Mouse (Mus musculus): ENCODE data around the gene Nav2.

Gene Nav2

GRCm38 (mm10) chr7:48908521-48909341 is at the start of gene Nav2:
Gene Nav2, plus strand, starts transcription at chr7:48908716.
- no peak for DNase-seq (ENCODE audit: low read depth, low spot score)

GRCm38 (mm10) chr7:48859362-48859761 is 49.2 kb upstream of the Nav2 start:
- DNase-seq (ENCODE audit: low read depth, low spot score): no peak

GRCm38 (mm10) chr7:48860948-48861347 is 47.6 kb upstream of the Nav2 start:
- no peak for DNase-seq (ENCODE audit: low read depth, low spot score)

- no peak for DNase-seq (ENCODE audit: low read depth, low spot score)
Measured at GRCm38 (mm10) chr7:48861796-48862195, 46.7 kb upstream of the Nav2 start.

- no peak for DNase-seq (ENCODE audit: low read depth, low spot score)
Measured at GRCm38 (mm10) chr7:48864199-48864598, 44.3 kb upstream of the Nav2 start.

- no peak for DNase-seq (ENCODE audit: low read depth, low spot score)
Measured at GRCm38 (mm10) chr7:48864671-48865458, 43.7 kb upstream of the Nav2 start.

GRCm38 (mm10) chr7:48867576-48867975 is 40.9 kb upstream of the Nav2 start:
- no peak for DNase-seq (ENCODE audit: low read depth, low spot score)

- no peak for DNase-seq (ENCODE audit: low read depth, low spot score)
Measured at GRCm38 (mm10) chr7:48870144-48870543, 38.4 kb upstream of the Nav2 start.

GRCm38 (mm10) chr7:48870579-48871180 is 37.8 kb upstream of the Nav2 start:
- DNase-seq (ENCODE audit: low read depth, low spot score): no peak

GRCm38 (mm10) chr7:48871292-48871691 is 37.2 kb upstream of the Nav2 start:
- no peak for DNase-seq (ENCODE audit: low read depth, low spot score)

GRCm38 (mm10) chr7:48875096-48875495 is 33.4 kb upstream of the Nav2 start:
- no peak for DNase-seq (ENCODE audit: low read depth, low spot score)

GRCm38 (mm10) chr7:48876526-48876925 is 32.0 kb upstream of the Nav2 start:
- DNase-seq (ENCODE audit: low read depth, low spot score): peak; percentile 53

GRCm38 (mm10) chr7:48877786-48878390 is 30.6 kb upstream of the Nav2 start:
- no peak for DNase-seq (ENCODE audit: low read depth, low spot score)

GRCm38 (mm10) chr7:48879574-48879973 is 28.9 kb upstream of the Nav2 start:
- DNase-seq (ENCODE audit: low read depth, low spot score): no peak

GRCm38 (mm10) chr7:48880591-48881481 is 27.7 kb upstream of the Nav2 start:
- peak; percentile 99 for DNase-seq (ENCODE audit: low read depth, low spot score)

- DNase-seq (ENCODE audit: low read depth, low spot score): peak; percentile 72
Measured at GRCm38 (mm10) chr7:48881486-48881885, 27.0 kb upstream of the Nav2 start, which contains the start of gene E2f8. Gene E2f8, minus strand, starts transcription at chr7:48881596.

- peak; percentile 52 for DNase-seq (ENCODE audit: low read depth, low spot score)
Measured at GRCm38 (mm10) chr7:48881971-48882609, 26.4 kb upstream of the Nav2 start.

GRCm38 (mm10) chr7:48883525-48884265 is 24.8 kb upstream of the Nav2 start:
- no peak for DNase-seq (ENCODE audit: low read depth, low spot score)

- no peak for DNase-seq (ENCODE audit: low read depth, low spot score)
Measured at GRCm38 (mm10) chr7:48884266-48884611, 24.3 kb upstream of the Nav2 start.

- DNase-seq (ENCODE audit: low read depth, low spot score): no peak
Measured at GRCm38 (mm10) chr7:48887973-48888372, 20.5 kb upstream of the Nav2 start.
